Mouse (Mus musculus) hindbrain, embryonic 11.5 days (tissue): Measurements from ENCODE around the gene Igsf11. TPM values are rescaled to one million over a fixed set of nuclear protein-coding genes. Genes with fewer than 3 reads are reported as not detected.

Source experiments
- ATAC-seq: fragments of 200-750 bp; cut with Nextera tagmentation; 2 replicates; pipeline ENCODE4 v1.8.0; 2017; ENCODE audit warnings: mild to moderate bottlenecking, moderate TSS enrichment, moderate library complexity; ENCODE audit not compliant: low FRiP score
- DNase-seq: peaks from one replicate; pipeline ENCODE4 v3.0.0-alpha.2; 2015; ENCODE audit warnings: low spot score
- H3K27ac ChIP-seq: fragments of 300-500 bp; sonication (generic); 2 replicates; pipeline ENCODE4 v1.5.1; 2014; ENCODE audit warnings: mild to moderate bottlenecking, low read depth, low read length
- H3K27me3 ChIP-seq: fragments of 300-500 bp; sonication (generic); 2 replicates; pipeline ENCODE4 v1.6.1; 2014; ENCODE audit warnings: mild to moderate bottlenecking, low read length, moderate library complexity, mixed read lengths; ENCODE audit not compliant: control insufficient read depth, insufficient read depth
- H3K36me3 ChIP-seq: fragments of 300-500 bp; sonication (generic); 2 replicates; pipeline ENCODE4 v1.6.1; 2014; ENCODE audit warnings: mild to moderate bottlenecking, low read length, moderate library complexity, mixed read lengths; ENCODE audit not compliant: control insufficient read depth, insufficient read depth
- H3K4me1 ChIP-seq: fragments of 300-500 bp; sonication (generic); replicated peaks from 2 replicates; pipeline ENCODE4 v1.6.1; 2014; ENCODE audit warnings: low read length, mixed read lengths; ENCODE audit not compliant: control insufficient read depth, insufficient read depth
- H3K4me2 ChIP-seq: fragments of 300-500 bp; sonication (generic); replicated peaks from 2 replicates; pipeline ENCODE4 v1.6.1; 2014; ENCODE audit warnings: mild to moderate bottlenecking, low read depth, low read length
- H3K4me3 ChIP-seq: fragments of 300-500 bp; sonication (generic); 2 replicates; pipeline ENCODE4 v1.5.1; 2014; ENCODE audit warnings: low read depth, low read length
- H3K9ac ChIP-seq: fragments of 300-500 bp; sonication (generic); 2 replicates; pipeline ENCODE4 v1.6.1; 2014; ENCODE audit warnings: low read depth, low read length
- H3K9me3 ChIP-seq: fragments of 300-500 bp; sonication (generic); 2 replicates; pipeline ENCODE4 v1.6.1; 2016; ENCODE audit warnings: low read length; ENCODE audit not compliant: control insufficient read depth
- WGBS: fragments of 180-500 bp; shearing (Covaris S2); extraction: QIAGEN DNeasy Blood & Tissue Kit; methylation state at CpG from one replicate; pipeline ENCODE4 v1.1.7; 2014; 5-methylcytosine and 5-hydroxymethylcytosine counted together
- polyA plus RNA-seq: library from polyadenylated mRNA; unstranded; fragments of >200 nt; fragmentation: Nextera tagmentation; extraction: Ambion mirVana; gene quantifications from 2 replicates; pipeline ENCODE4 v1.2.1, GENCODE M21; 2014

Gene Igsf11
- polyA plus RNA-seq, 1 experiment from 2014 or later, result 5.4 TPM

- 91% methylated on average over 7 of the region's 7 CpGs for WGBS
These were observed 114.5 kb downstream of the Igsf11 start for GRCm38 (mm10) chr16:39006978-39007377.

GRCm38 (mm10) chr16:39019449-39019848, 127.0 kb downstream of the Igsf11 start:
- 31% methylated on average over 2 of the region's 2 CpGs for WGBS
- H3K27ac ChIP-seq, result no peak overlapping the region
- peak; percentile 36 for DNase-seq

More at GRCm38 (mm10) chr16:39006978-39007377, 114.5 kb downstream of the Igsf11 start:
- ATAC-seq (no peak), DNase-seq (no peak)
- Histone ChIP-seq H3K27me3 (no peaks in the 10 kb centered on the region), H3K9ac (no peak overlapping the region), H3K4me2 (no peak overlapping the region), H3K4me3 (no peak overlapping the region), H3K27ac (no peak overlapping the region), H3K36me3 (no peaks in the 10 kb centered on the region), H3K9me3 (no peaks in the 10 kb centered on the region), H3K4me1 (no peaks in the 10 kb centered on the region)

GRCm38 (mm10) chr16:39025989-39026736, 133.7 kb downstream of the Igsf11 start:
- 69% methylated on average over 8 of the region's 8 CpGs for WGBS
- no peak overlapping the region for H3K9ac ChIP-seq
- H3K27ac ChIP-seq, result no peak overlapping the region
- no peak overlapping the region for H3K4me3 ChIP-seq
- DNase-seq (peak; percentile 35), ATAC-seq (peak; percentile 71)
- H3K9me3 ChIP-seq, result no peaks in the 10 kb centered on the region
- H3K4me2 ChIP-seq, result no peak overlapping the region
- H3K27me3 ChIP-seq, result no peaks in the 10 kb centered on the region
- no peaks in the 10 kb centered on the region for H3K36me3 ChIP-seq
- no peaks in the 10 kb centered on the region for H3K4me1 ChIP-seq

More at GRCm38 (mm10) chr16:39019449-39019848, 127.0 kb downstream of the Igsf11 start:
- Histone ChIP-seq H3K4me2 (no peak overlapping the region), H3K9ac (no peak overlapping the region), H3K4me3 (no peak overlapping the region), H3K27me3 (no peaks in the 10 kb centered on the region), H3K4me1 (no peaks in the 10 kb centered on the region), H3K36me3 (no peaks in the 10 kb centered on the region), H3K9me3 (no peaks in the 10 kb centered on the region)
- peak; percentile 79 for ATAC-seq

GRCm38 (mm10) chr16:39031350-39031749, 138.9 kb downstream of the Igsf11 start:
- no peak overlapping the region for H3K9ac ChIP-seq
- no peak overlapping the region for H3K4me2 ChIP-seq
- H3K36me3 ChIP-seq, result no peaks in the 10 kb centered on the region
- H3K4me1 ChIP-seq, result no peaks in the 10 kb centered on the region
- H3K27me3 ChIP-seq, result no peaks in the 10 kb centered on the region
- no peak overlapping the region for H3K4me3 ChIP-seq
- ATAC-seq, result peak; percentile 61; the same call in 1 of the 2 replicates
- H3K27ac ChIP-seq, result no peak overlapping the region
- DNase-seq, result no peak
- 79% methylated on average over 2 of the region's 2 CpGs for WGBS
- H3K9me3 ChIP-seq, result no peaks in the 10 kb centered on the region

- Histone ChIP-seq H3K9ac (no peak overlapping the region), H3K27me3 (no peaks in the 10 kb centered on the region), H3K4me2 (no peak overlapping the region), H3K36me3 (no peaks in the 10 kb centered on the region), H3K27ac (no peak overlapping the region), H3K4me3 (no peak overlapping the region), H3K4me1 (no peaks in the 10 kb centered on the region), H3K9me3 (no peaks in the 10 kb centered on the region)
- WGBS, result 70% methylated on average over 4 of the region's 4 CpGs
- DNase-seq (no peak), ATAC-seq (no peak)
These were observed 144.8 kb downstream of the Igsf11 start for GRCm38 (mm10) chr16:39037257-39037656.

GRCm38 (mm10) chr16:39044381-39044780, 151.9 kb downstream of the Igsf11 start:
- no peaks in the 10 kb centered on the region for H3K27me3 ChIP-seq
- WGBS, result 23% methylated on average over 5 of the region's 5 CpGs
- no peak overlapping the region for H3K4me2 ChIP-seq
- H3K9ac ChIP-seq, result no peak overlapping the region
- ATAC-seq, result 0 out of 2 replicates have a peak, but pooled peaks have one; percentile 34
- no peak overlapping the region for H3K4me3 ChIP-seq
- 0 out of 2 replicates have a peak overlapping the region, but pooled peaks have one; percentile 27 for H3K27ac ChIP-seq
- no peaks in the 10 kb centered on the region for H3K36me3 ChIP-seq
- H3K9me3 ChIP-seq, result no peaks in the 10 kb centered on the region
- no peak for DNase-seq
- no peaks in the 10 kb centered on the region for H3K4me1 ChIP-seq

GRCm38 (mm10) chr16:39048889-39049288, 156.4 kb downstream of the Igsf11 start:
- Histone ChIP-seq H3K4me3 (no peak overlapping the region), H3K9ac (no peak overlapping the region), H3K9me3 (no peaks in the 10 kb centered on the region), H3K36me3 (no peaks in the 10 kb centered on the region), H3K27ac (no peak overlapping the region), H3K27me3 (no peaks in the 10 kb centered on the region), H3K4me2 (no peak overlapping the region), H3K4me1 (no peaks in the 10 kb centered on the region)
- DNase-seq (peak; percentile 75), ATAC-seq (peak; percentile 75)
- 12% methylated on average over 4 of the region's 4 CpGs for WGBS

- H3K4me2 ChIP-seq, result no peak overlapping the region
- H3K4me3 ChIP-seq, result no peak overlapping the region
- H3K36me3 ChIP-seq, result no peaks in the 10 kb centered on the region
- H3K27me3 ChIP-seq, result no peaks in the 10 kb centered on the region
- DNase-seq (peak; percentile 88), ATAC-seq (no peak)
- no peaks in the 10 kb centered on the region for H3K9me3 ChIP-seq
- no peaks in the 10 kb centered on the region for H3K4me1 ChIP-seq
- no peak overlapping the region for H3K9ac ChIP-seq
- WGBS, result 0% methylated on average over 2 of the region's 2 CpGs
- no peak overlapping the region for H3K27ac ChIP-seq
These were observed 160.5 kb downstream of the Igsf11 start for GRCm38 (mm10) chr16:39052971-39053370.

GRCm38 (mm10) chr16:39053779-39054178, 161.3 kb downstream of the Igsf11 start:
- no peaks in the 10 kb centered on the region for H3K9me3 ChIP-seq
- no peak overlapping the region for H3K27ac ChIP-seq
- H3K4me3 ChIP-seq, result no peak overlapping the region
- H3K4me1 ChIP-seq, result no peaks in the 10 kb centered on the region
- WGBS, result 77% methylated on average over 2 of the region's 2 CpGs
- ATAC-seq (no peak), DNase-seq (no peak)
- H3K9ac ChIP-seq, result no peak overlapping the region
- H3K27me3 ChIP-seq, result no peaks in the 10 kb centered on the region
- no peak overlapping the region for H3K4me2 ChIP-seq
- no peaks in the 10 kb centered on the region for H3K36me3 ChIP-seq
